Mouse (Mus musculus) lung, embryonic 16.5 days (tissue): ENCODE data around the gene Nudt17. TPM values are rescaled to one million over a fixed set of nuclear protein-coding genes. Genes with fewer than 3 reads are reported as not detected.

Experiments used
- ATAC-seq: fragments of 200-750 bp; cut with Nextera tagmentation; 2 replicates; pipeline ENCODE4 v1.8.0; 2017; ENCODE audit warnings: low read depth, mild to moderate bottlenecking, moderate library complexity
- H3K27ac ChIP-seq: fragments of 300-500 bp; sonication (generic); 2 replicates; pipeline ENCODE4 v1.5.1; 2014; ENCODE audit warnings: mild to moderate bottlenecking, control low read depth, low read length
- H3K27me3 ChIP-seq: fragments of 300-500 bp; sonication (generic); 2 replicates; pipeline ENCODE4 v1.6.1; 2014; ENCODE audit warnings: low read depth, low read length, mixed read lengths; ENCODE audit not compliant: control insufficient read depth, insufficient read depth
- H3K36me3 ChIP-seq: fragments of 300-500 bp; sonication (generic); 2 replicates; pipeline ENCODE4 v1.6.1; 2014; ENCODE audit warnings: low read length; ENCODE audit not compliant: control insufficient read depth, insufficient read depth
- H3K4me1 ChIP-seq: fragments of 300-500 bp; sonication (generic); replicated peaks from 2 replicates; pipeline ENCODE4 v1.6.1; 2014; ENCODE audit warnings: low read length, mixed read lengths; ENCODE audit not compliant: control insufficient read depth, insufficient read depth
- H3K4me2 ChIP-seq: fragments of 300-500 bp; sonication (generic); 2 replicates; pipeline ENCODE4 v1.6.1; 2014; ENCODE audit warnings: low read depth, low read length, control low read depth
- H3K4me3 ChIP-seq: fragments of 300-500 bp; sonication (generic); 2 replicates; pipeline ENCODE4 v1.5.1; 2014; ENCODE audit warnings: mild to moderate bottlenecking, low read length, control low read depth
- H3K9ac ChIP-seq: fragments of 300-500 bp; sonication (generic); 2 replicates; pipeline ENCODE4 v1.6.1; 2014; ENCODE audit warnings: low read length, control low read depth
- H3K9me3 ChIP-seq: fragments of 300-500 bp; sonication (generic); 2 replicates; pipeline ENCODE4 v1.6.1; 2016; ENCODE audit warnings: low read length; ENCODE audit not compliant: control insufficient read depth
- WGBS: fragments of 180-500 bp; shearing (Covaris S2); extraction: QIAGEN DNeasy Blood & Tissue Kit; methylation state at CpG from one replicate; pipeline ENCODE4 v1.1.7; 2014; 5-methylcytosine and 5-hydroxymethylcytosine counted together
- polyA plus RNA-seq: library from polyadenylated mRNA; unstranded; fragments of >200 nt; fragmentation: Nextera tagmentation; extraction: Ambion mirVana; gene quantifications from 2 replicates; pipeline ENCODE4 v1.2.1, GENCODE M21; 2015

Gene Nudt17
- polyA plus RNA-seq, 1 experiment from 2014 or later = 8.2 TPM

DNA sequence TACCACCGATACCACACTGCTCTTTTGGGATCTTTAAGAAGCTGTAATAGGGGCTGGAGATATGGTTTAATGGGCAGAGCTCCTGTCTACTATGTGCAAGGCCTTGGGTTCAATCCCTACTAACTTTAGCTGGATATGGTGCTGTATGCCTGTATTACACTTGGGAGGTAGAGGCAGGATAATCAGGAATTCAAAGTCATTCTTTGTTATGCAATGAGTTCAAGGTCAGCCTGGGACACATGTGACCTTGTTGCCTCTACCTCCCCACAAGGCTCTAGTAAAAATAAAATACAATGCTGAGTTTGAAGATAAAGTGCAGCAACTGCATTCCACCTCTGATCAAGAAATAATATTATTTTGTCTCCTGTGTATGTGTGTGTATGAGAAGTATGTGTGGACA lies 25.6 kb upstream of the Nudt17 start:
- ATAC-seq = no peak
- peaks cover 2% of the 10 kb centered on the region for H3K4me1 ChIP-seq
- H3K27me3 ChIP-seq = no peaks in the 10 kb centered on the region
- H3K4me2 ChIP-seq = no peak overlapping the region
- WGBS = 79% methylated on average over 1 of the region's 1 CpGs
- no peaks in the 10 kb centered on the region for H3K36me3 ChIP-seq
- H3K9ac ChIP-seq = no peak overlapping the region
- no peak overlapping the region for H3K4me3 ChIP-seq
- H3K9me3 ChIP-seq = no peaks in the 10 kb centered on the region
- H3K27ac ChIP-seq = no peak overlapping the region

DNA sequence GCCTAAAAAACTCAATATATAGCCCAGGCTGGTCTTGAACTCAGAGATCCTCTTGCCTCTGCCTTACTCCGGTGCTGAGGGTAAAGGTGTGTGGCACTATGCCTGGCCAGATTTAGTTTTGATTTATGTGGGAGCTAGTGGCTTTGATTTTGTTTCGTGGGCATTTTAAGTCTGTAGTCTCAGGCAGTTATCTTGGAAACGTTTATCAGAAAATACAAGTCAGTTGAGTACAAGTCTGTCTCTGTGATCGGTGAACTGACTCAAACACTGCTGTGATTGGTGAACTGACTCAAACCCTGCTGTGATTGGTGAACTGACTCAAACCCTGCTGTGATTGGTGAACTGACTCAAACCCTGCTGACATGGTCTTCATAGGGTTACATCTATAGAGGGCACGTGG lies 22.4 kb upstream of the Nudt17 start:
- ATAC-seq = no peak
- Histone ChIP-seq H3K27me3 (no peaks in the 10 kb centered on the region), H3K4me1 (peaks cover 15% of the 10 kb centered on the region), H3K9me3 (no peaks in the 10 kb centered on the region), H3K4me2 (no peak overlapping the region), H3K4me3 (no peak overlapping the region), H3K9ac (no peak overlapping the region), H3K27ac (no peak overlapping the region), H3K36me3 (no peaks in the 10 kb centered on the region)
- WGBS = 68% methylated on average over 5 of the region's 5 CpGs

DNA sequence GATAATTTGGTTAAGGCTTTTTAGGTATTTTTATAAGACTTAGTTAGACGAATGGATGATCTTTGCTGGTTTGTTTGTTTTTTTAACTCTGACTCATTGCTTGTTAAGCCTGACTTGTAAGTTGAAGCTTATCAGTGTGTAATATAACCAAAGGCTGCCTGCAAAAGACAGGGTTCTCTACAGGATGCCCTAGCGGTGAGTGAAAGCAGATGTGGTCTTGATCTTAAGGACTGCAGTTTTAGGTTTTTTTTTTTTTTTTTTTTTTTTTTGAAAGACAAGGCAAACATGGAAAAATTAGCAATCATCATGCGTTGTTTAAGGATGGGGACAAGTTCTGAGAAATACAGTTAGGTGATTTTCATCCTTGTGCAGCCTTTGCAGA lies 21.0 kb upstream of the Nudt17 start:
- WGBS = 23% methylated on average over 3 of the region's 3 CpGs
- Histone ChIP-seq H3K36me3 (no peaks in the 10 kb centered on the region), H3K9me3 (no peaks in the 10 kb centered on the region), H3K9ac (no peak overlapping the region), H3K4me2 (no peak overlapping the region), H3K4me1 (peaks cover 15% of the 10 kb centered on the region), H3K4me3 (no peak overlapping the region), H3K27me3 (no peaks in the 10 kb centered on the region), H3K27ac (no peak overlapping the region)
- ATAC-seq = no peak

DNA sequence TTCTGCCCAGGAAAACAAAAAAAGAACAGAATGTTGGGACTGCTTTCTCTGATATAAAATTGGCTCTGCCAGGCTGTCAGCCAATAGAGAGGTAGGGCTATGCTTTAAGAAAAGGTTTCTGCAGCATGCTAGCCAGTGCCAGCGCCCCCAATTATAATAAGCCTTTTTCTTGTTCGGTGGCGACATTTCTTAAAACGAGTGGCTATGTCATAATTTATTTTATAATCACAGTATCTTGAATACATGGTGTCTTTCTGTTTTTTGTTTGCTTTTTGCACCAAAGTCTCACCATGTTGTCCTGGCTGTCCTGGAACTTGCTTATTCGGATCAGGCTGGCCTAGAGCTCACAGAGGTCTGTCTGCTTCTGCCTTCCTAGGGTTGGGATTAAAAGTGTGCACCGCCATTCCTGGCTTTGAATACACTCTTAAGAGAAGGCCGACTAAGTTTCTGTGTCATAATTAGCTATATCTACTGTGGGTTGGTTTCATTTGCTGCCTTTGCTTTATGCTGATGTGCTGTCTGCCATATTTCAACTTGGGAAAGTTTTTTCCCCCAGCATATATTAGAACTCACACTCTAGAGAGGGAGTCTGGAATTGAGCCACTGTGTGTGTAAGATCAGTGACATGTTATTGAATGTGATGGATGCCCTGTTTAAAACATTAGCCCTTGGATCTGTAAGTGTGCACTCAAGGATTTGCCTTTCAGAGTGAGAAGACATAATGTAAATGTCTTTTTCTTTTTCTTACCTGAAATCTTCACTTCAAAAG lies 20.5 kb upstream of the Nudt17 start:
- Histone ChIP-seq H3K4me3 (peak overlapping the region; percentile 78), H3K4me2 (peak overlapping the region; percentile 54), H3K27ac (no peak overlapping the region; the same call in 1 of the 2 replicates), H3K4me1 (peaks cover 15% of the 10 kb centered on the region), H3K36me3 (no peaks in the 10 kb centered on the region), H3K9me3 (no peaks in the 10 kb centered on the region), H3K27me3 (no peaks in the 10 kb centered on the region), H3K9ac (peak overlapping the region; percentile 67)
- WGBS = 42% methylated on average over 7 of the region's 7 CpGs
- ATAC-seq = no peak

DNA sequence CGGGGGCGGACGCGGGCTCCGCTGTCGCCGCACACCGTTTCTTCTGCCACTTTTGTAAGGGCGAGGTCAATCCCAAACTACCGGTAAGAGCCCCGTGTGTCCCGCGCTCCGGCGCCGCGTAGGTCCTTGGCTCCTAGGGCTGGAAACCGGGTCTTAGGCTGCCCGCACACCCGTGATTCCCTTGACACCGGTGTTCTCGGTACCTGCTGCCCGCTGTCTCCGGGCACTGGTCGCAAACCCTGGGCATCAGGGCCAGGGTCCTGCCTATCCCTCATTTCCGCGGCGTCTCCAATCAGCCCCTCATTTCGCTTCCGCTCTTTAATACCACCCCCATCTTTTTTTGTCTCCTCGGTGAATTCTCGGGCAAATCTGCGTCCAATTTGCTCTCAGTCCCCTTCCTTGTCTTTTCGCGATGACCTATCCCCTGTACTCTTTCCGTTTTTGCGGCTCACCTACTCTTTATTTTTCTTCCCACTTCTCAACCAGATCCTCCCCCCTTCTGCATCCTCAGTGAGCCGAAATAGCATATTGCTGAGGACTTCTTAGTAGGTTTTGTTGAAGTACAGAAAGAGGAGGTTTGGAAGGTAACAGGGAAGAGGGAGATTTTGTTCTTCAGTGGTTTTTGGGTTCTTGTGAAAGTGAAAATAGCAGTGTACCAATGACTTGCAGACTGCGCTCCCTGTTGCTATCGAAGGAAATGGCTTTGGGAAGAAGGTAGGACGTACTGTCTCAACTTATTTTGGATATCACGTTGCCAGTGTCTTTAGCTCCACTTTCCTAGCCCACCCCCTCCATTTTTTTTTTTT lies 19.7 kb upstream of the Nudt17 start:
- ATAC-seq = peak; percentile 61
- peak overlapping the region; percentile 78 for H3K4me3 ChIP-seq
- peaks cover 3% of the 10 kb centered on the region; the same call in 1 of the 2 replicates for H3K36me3 ChIP-seq
- H3K9me3 ChIP-seq = no peaks in the 10 kb centered on the region
- H3K9ac ChIP-seq = peak overlapping the region; percentile 67
- peak overlapping the region; percentile 53 for H3K27ac ChIP-seq
- whole genome bisulfite sequencing = under 1% methylated on average over 42 of the region's 42 CpGs
- peak overlapping the region; percentile 54 for H3K4me2 ChIP-seq
- H3K4me1 ChIP-seq = peaks cover 15% of the 10 kb centered on the region
- H3K27me3 ChIP-seq = no peaks in the 10 kb centered on the region

DNA sequence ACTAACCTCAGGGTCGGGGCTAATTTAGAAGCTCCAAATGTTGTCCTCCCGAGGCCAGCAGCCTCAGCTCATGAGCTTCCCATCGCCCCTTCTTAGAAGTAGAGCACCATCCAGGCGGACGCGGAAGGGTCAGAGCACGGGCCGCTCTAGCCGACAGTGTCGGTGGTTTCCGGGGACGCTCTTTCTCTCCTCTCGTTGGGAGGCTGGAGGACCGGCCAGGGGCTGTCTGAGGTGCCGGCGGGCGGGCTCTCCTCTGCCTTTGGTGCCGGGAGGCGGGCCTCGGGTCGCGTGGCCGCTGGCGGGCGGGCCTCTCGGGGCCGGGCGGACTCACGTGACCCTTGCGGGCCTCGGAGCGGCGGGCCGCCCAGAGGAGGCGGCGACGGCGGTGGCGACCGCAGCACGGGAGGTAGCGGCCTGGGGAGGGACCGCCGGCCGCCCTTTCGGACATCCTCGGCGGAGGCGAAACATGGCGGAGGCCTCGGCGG lies 19.0 kb upstream of the Nudt17 start, which contains the start of the genes Polr3c and Rnf115:
Gene Polr3c, minus strand, starts transcription at position 286 of the 485 bp plus-strand sequence.
Gene Rnf115, plus strand, starts transcription at position 322 of the 485 bp plus-strand sequence.
- ATAC-seq = peak; percentile 100
- peaks cover 3% of the 10 kb centered on the region; the same call in 1 of the 2 replicates for H3K36me3 ChIP-seq
- H3K27ac ChIP-seq = peak within 1 kb of the TSS; percentile 53
- H3K4me1 ChIP-seq = peaks cover 15% of the 10 kb centered on the region
- peak within 1 kb of the TSS; percentile 78 for H3K4me3 ChIP-seq
- H3K27me3 ChIP-seq = no peaks in the 10 kb centered on the region
- no peaks in the 10 kb centered on the region for H3K9me3 ChIP-seq
- H3K4me2 ChIP-seq = peak within 1 kb of the TSS; percentile 73
- WGBS = under 1% methylated on average over 35 of the region's 52 CpGs
- H3K9ac ChIP-seq = peak within 1 kb of the TSS; percentile 67

DNA sequence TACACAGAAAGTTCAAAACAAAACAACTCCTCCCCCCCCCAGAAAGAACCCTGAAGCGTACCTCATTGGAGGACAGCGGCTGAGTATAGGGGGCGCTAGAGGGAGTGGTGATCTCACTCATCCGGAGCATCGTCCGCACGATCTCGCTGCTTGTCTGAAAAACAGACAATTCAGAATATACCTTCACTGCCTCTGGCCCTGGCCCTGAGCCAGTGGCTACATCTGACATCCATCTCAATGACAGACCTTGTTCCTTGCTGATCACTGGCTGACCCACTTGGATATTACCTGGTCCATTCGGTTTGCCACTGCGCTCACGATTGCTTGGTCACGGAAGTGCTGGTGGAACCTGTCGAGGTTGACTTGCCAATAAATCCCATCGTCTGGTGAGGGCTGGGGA lies 10.8 kb upstream of the Nudt17 start:
- Histone ChIP-seq H3K9me3 (no peaks in the 10 kb centered on the region), H3K27ac (no peak overlapping the region), H3K4me1 (no peaks in the 10 kb centered on the region), H3K36me3 (peaks cover 24% of the 10 kb centered on the region), H3K4me3 (no peak overlapping the region), H3K27me3 (no peaks in the 10 kb centered on the region), H3K9ac (no peak overlapping the region), H3K4me2 (no peak overlapping the region)
- 39% methylated on average over 14 of the region's 14 CpGs for WGBS
- no peak for ATAC-seq

DNA sequence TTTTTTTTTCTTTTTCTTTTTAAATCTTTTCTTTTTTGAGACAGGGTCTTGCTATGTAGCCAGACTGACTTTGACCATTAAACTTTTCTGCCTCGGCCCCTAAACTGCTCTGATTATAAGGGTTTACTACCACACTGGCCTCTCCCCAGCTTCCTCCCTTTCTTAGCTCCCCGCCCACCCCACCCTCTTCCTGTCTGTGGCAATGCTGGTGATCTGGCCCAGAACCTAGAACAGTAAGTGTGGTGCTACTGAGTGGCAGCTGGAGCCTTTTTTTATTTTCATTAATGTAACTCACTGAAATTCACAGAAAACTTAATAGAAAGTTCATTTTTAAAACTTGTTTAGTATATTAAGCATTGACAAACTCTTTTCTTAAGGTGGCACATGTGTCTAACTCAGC lies 7.5 kb upstream of the Nudt17 start:
- no peak overlapping the region for H3K9ac ChIP-seq
- no peak overlapping the region for H3K4me3 ChIP-seq
- no peak for ATAC-seq
- H3K27me3 ChIP-seq = no peaks in the 10 kb centered on the region
- H3K9me3 ChIP-seq = no peaks in the 10 kb centered on the region
- no peak overlapping the region for H3K4me2 ChIP-seq
- 70% methylated on average over 2 of the region's 2 CpGs for whole genome bisulfite sequencing
- H3K27ac ChIP-seq = no peak overlapping the region
- H3K4me1 ChIP-seq = no peaks in the 10 kb centered on the region
- peaks cover 41% of the 10 kb centered on the region for H3K36me3 ChIP-seq

DNA sequence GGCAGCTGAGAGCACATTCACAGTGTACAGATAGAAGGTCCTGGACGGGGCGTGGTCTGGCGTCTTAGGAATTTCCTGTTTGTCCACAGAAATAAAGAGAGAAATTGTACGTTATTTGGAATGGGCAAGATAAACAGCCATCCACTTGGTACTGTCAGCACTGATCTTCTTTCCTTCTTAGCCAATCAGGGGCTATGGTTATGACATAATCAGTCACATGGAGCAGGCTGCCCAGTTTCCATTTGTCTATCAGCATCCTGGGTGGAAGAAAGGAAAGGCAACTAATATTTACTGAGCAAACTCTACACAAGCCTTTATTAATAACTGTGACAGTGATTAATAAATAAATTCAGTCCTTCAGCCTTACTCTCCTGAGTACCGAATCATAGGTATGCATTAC lies 5.9 kb upstream of the Nudt17 start:
- no peaks in the 10 kb centered on the region for H3K4me1 ChIP-seq
- peaks cover 49% of the 10 kb centered on the region for H3K36me3 ChIP-seq
- no peak overlapping the region for H3K4me2 ChIP-seq
- H3K27ac ChIP-seq = no peak overlapping the region
- no peak overlapping the region for H3K9ac ChIP-seq
- no peak overlapping the region for H3K4me3 ChIP-seq
- no peak for ATAC-seq
- WGBS = 76% methylated on average over 5 of the region's 5 CpGs
- H3K9me3 ChIP-seq = no peaks in the 10 kb centered on the region
- no peaks in the 10 kb centered on the region for H3K27me3 ChIP-seq
